Mouse (Mus musculus) liver, embryonic 13.5 days (tissue): Measurements from ENCODE around the gene Crisp2. TPM values are rescaled to one million over a fixed set of nuclear protein-coding genes. Genes with fewer than 3 reads are reported as not detected.

Experiments
- ATAC-seq: fragments of 200-750 bp; cut with Nextera tagmentation; 2 replicates; pipeline ENCODE4 v1.8.0; 2017; ENCODE audit warnings: low read depth, mild to moderate bottlenecking, moderate number of reproducible peaks, moderate library complexity
- DNase-seq: peaks from one replicate; pipeline ENCODE4 v3.0.0; 2022
- H3K27ac ChIP-seq: fragments of 300-500 bp; sonication (generic); 2 replicates; pipeline ENCODE4 v1.5.1; 2015; ENCODE audit warnings: moderate library complexity, mild to moderate bottlenecking, inconsistent platforms
- H3K27me3 ChIP-seq: fragments of 300-500 bp; sonication (generic); 2 replicates; pipeline ENCODE4 v1.6.1; 2015; ENCODE audit warnings: mild to moderate bottlenecking, inconsistent platforms
- H3K36me3 ChIP-seq: fragments of 300-500 bp; sonication (generic); 2 replicates; pipeline ENCODE4 v1.6.1; 2015; ENCODE audit warnings: mild to moderate bottlenecking, inconsistent platforms
- H3K4me1 ChIP-seq: fragments of 300-500 bp; sonication (generic); replicated peaks from 2 replicates; pipeline ENCODE4 v1.6.1; 2015; ENCODE audit warnings: inconsistent platforms
- H3K4me2 ChIP-seq: fragments of 300-500 bp; sonication (generic); 2 replicates; pipeline ENCODE4 v1.6.1; 2015; ENCODE audit warnings: inconsistent platforms, mild to moderate bottlenecking, moderate library complexity
- H3K4me3 ChIP-seq: fragments of 300-500 bp; sonication (generic); replicated peaks from 2 replicates; pipeline ENCODE4 v1.5.1; 2015; ENCODE audit warnings: mild to moderate bottlenecking, inconsistent platforms
- H3K9ac ChIP-seq: fragments of 300-500 bp; sonication (generic); 2 replicates; pipeline ENCODE4 v1.6.1; 2015; ENCODE audit warnings: mild to moderate bottlenecking, inconsistent platforms
- H3K9me3 ChIP-seq: fragments of 300-500 bp; sonication (generic); replicated peaks from 2 replicates; pipeline ENCODE4 v1.6.1; 2016; ENCODE audit warnings: inconsistent platforms
- polyA plus RNA-seq: library from polyadenylated mRNA; unstranded; fragments of >200 nt; fragmentation: Nextera tagmentation; extraction: Ambion mirVana; gene quantifications from 2 replicates; pipeline ENCODE4 v1.2.1, GENCODE M21; 2015

Crisp2 gene
- polyA plus RNA-seq, 1 experiment from 2014 or later: 0.27 TPM

DNA sequence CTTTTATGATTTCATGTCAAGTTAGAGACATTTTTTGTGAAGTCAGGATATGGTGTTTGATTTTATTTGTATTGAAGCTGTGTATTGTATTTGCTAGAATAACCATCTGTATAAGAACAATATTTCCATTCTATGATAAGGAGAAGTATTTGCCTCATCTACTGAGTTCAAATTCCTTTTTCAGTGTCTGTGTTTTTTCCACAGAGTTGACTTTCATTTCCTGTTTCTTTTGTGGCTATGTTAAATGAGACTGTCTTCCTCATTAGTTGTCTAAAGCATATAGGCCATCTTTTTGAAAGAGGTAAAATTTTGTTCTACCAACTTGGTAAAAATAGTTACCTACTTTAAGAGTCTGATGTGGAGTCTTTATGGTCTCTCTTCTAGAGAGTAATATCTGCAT lies 90.5 kb downstream of the Crisp2 start:
- Histone ChIP-seq H3K36me3 (no peaks in the 10 kb centered on the region), H3K9ac (no peak overlapping the region), H3K4me2 (no peak overlapping the region), H3K9me3 (no peaks in the 10 kb centered on the region), H3K27ac (no peak overlapping the region), H3K27me3 (no peaks in the 10 kb centered on the region), H3K4me3 (no peak overlapping the region), H3K4me1 (no peaks in the 10 kb centered on the region)
- DNase-seq (no peak), ATAC-seq (no peak)

Other genes with a start within 250 kb of the Crisp2 start
- gene Esp6, start 245.5 kb downstream of the Crisp2 start, polyA plus RNA-seq: not detected in 2 replicates
- not detected in 2 replicates for gene Esp4, start 208.4 kb downstream of the Crisp2 start, polyA plus RNA-seq
- gene Esp3, start 174.9 kb downstream of the Crisp2 start, polyA plus RNA-seq: not detected in 2 replicates
- gene Esp1, start 79.9 kb downstream of the Crisp2 start, polyA plus RNA-seq: not detected in 2 replicates
- 197 and 235 TPM in 2 replicates for gene Rhag, start 4.1 kb upstream of the Crisp2 start, polyA plus RNA-seq
- 0.42 and 0.78 TPM in 2 replicates for gene 9130008F23Rik, start 73.6 kb upstream of the Crisp2 start, polyA plus RNA-seq
- gene Glyatl3, start 107.3 kb upstream of the Crisp2 start, polyA plus RNA-seq: not detected in 2 replicates
- gene Mut, start 127.7 kb upstream of the Crisp2 start, polyA plus RNA-seq: 26.8 and 33.5 TPM in 2 replicates
- 28.3 and 35.7 TPM in 2 replicates for gene Cenpq, start 128.0 kb upstream of the Crisp2 start, polyA plus RNA-seq